Mouse (Mus musculus) bone marrow, adult 2 months (tissue): ENCODE results near the gene Gpr179.

ENCODE experiments used
- CTCF ChIP-seq: fragments of 200-500 bp; IDR thresholded peaks from 2 replicates; pipeline ENCODE4 v1.5.1; 2011; ENCODE audit warnings: low read length, control low read depth; ENCODE audit not compliant: control insufficient read depth, insufficient read depth
- POLR2A ChIP-seq: fragments of 200-500 bp; IDR thresholded peaks from 2 replicates; pipeline ENCODE4 v1.6.1; 2011; ENCODE audit warnings: low read depth, mild to moderate bottlenecking, control low read depth, low read length, borderline replicate concordance; ENCODE audit not compliant: control insufficient read depth

GRCm38 (mm10) chr11:97350035-97350434, 1.8 kb downstream of the Gpr179 start:
- TF ChIP-seq CTCF (no peak), POLR2A (no peak)
